Mouse (Mus musculus) small intestine, adult 2 months (tissue): ENCODE data around the gene Cdh24. TPM values are rescaled to one million over a fixed set of nuclear protein-coding genes. Genes with fewer than 3 reads are reported as not detected.

Source experiments
- H3K27ac ChIP-seq: fragments of 200-500 bp; 2 replicates; pipeline ENCODE4 v1.5.1; 2012; ENCODE audit warnings: low read depth, low read length, control low read depth, inconsistent platforms; ENCODE audit not compliant: insufficient read depth
- H3K27me3 ChIP-seq: fragments of 200-500 bp; 2 replicates; pipeline ENCODE4 v1.6.1; 2012; ENCODE audit warnings: mild to moderate bottlenecking, moderate library complexity, low read length, inconsistent platforms; ENCODE audit not compliant: control insufficient read depth, insufficient read depth
- H3K36me3 ChIP-seq: fragments of 200-500 bp; 2 replicates; pipeline ENCODE4 v1.6.1; 2012; ENCODE audit warnings: mild to moderate bottlenecking, low read length, control low read depth, inconsistent platforms; ENCODE audit not compliant: control insufficient read depth, insufficient read depth
- H3K4me1 ChIP-seq: fragments of 200-500 bp; 2 replicates; pipeline ENCODE4 v1.6.1; 2012; ENCODE audit warnings: low read length, inconsistent platforms, mixed read lengths; ENCODE audit not compliant: control insufficient read depth, insufficient read depth, insufficient read length
- H3K4me3 ChIP-seq: fragments of 200-500 bp; 2 replicates; pipeline ENCODE4 v1.5.1; 2012; ENCODE audit warnings: low read depth, mild to moderate bottlenecking, control low read depth, inconsistent platforms, low read length, moderate library complexity
- CTCF ChIP-seq: fragments of 200-500 bp; IDR thresholded peaks from 2 replicates; pipeline ENCODE4 v1.5.1; 2012; ENCODE audit warnings: low read depth, mild to moderate bottlenecking, control low read depth, inconsistent platforms, low read length, moderate library complexity, mixed read lengths; ENCODE audit not compliant: insufficient replicate concordance, insufficient read length; ENCODE audit errors: extremely low read depth
- POLR2A ChIP-seq: fragments of 200-500 bp; IDR thresholded peaks from 2 replicates; pipeline ENCODE4 v1.6.1; 2012; ENCODE audit warnings: low read depth, mild to moderate bottlenecking, control low read depth, inconsistent platforms, low read length, moderate library complexity
- WGBS: fragments of 180-500 bp; shearing (Covaris S2); methylation state at CpG from one replicate; pipeline ENCODE4 v1.1.7; 2018; 5-methylcytosine and 5-hydroxymethylcytosine counted together
- polyA plus RNA-seq: library from polyadenylated mRNA; depleted of rRNA; stranded (reverse); fragments of >200 nt; gene quantifications from 2 replicates; pipeline ENCODE4 v1.2.3, GENCODE M21; 2012; rRNA removed

Gene Cdh24
- polyA plus RNA-seq, 1 experiment: 4.6 TPM

DNA sequence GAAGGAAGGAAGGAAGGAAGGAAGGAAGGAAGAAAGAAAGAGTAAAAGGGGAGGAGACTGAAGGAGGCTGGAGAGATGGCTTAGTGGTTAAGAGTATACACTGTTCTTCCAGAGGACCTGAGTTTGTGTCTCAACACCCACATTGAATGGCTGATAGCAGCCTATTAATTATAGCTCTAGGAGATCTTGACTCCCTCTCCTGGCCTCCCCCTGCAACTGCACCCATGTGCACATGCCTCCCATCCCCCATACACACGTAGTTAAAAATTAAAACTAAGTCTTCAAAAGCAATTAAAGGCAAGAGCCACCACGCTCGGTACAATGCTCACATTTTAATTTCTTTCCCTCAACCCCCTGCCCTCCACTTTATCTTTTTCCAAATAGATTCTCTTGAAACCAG lies 47.1 kb downstream of the Cdh24 start:
- Histone ChIP-seq H3K4me1 (no peaks in the 10 kb centered on the region), H3K27ac (no peak overlapping the region), H3K4me3 (no peak overlapping the region), H3K36me3 (peaks cover 6% of the 10 kb centered on the region), H3K27me3 (no peaks in the 10 kb centered on the region)
- TF ChIP-seq CTCF: no peak
- TF ChIP-seq POLR2A: no peak
- 93% methylated on average over 3 of the region's 3 CpGs for WGBS

DNA sequence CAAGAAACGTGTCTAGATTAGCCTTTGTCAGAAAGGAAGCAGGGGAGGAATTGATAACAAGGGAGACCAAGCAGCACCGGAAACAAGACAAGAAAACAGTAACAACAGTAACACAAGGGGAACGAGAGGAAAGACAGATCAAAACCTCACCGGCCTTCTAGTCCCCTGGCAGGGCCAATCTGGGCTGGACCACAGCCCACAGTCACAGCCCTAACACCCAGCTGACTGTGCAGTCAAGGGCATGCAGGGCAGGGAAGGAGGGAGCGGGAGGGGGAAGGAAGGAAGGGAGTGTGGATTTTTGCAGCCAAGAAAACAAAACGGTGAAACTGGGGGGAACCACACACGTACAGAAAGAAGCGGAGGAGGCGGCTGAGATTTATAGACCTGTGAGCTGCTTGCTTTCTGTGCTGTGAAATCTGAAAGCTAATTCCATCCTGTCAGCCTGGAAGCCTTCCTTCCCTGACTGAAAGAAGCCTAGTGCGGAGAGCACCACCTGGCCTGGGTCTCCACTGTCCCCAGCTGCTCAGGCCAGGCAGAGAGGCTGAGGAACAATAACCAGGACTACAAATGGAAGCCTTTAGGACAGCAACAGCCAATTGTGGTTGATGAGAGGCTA lies 48.7 kb downstream of the Cdh24 start:
- H3K27ac ChIP-seq: no peak overlapping the region
- 65% methylated on average over 10 of the region's 10 CpGs for WGBS
- TF ChIP-seq CTCF (no peak), POLR2A (no peak)

DNA sequence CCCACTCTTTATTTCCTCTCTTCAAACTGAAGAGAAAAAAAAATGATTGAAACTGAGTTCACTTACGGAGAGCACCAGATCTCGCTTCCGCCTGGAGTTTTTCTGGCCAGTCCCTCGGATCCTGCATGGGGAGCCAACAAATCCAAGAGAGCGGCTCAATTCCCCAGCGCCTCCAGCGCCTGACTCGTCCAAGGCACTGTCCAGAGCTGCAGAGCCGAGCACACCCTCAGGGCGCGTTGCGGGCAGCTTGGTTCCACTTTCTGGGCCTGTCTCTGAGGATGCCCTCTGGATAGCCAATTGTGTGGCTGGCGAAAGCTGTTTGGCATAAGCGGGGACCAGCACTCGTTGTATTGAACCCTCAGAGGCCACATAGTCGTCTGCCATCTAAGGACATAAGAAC lies 50.1 kb downstream of the Cdh24 start:
- no peak overlapping the region for H3K27ac ChIP-seq
- peaks cover 6% of the 10 kb centered on the region for H3K36me3 ChIP-seq
- TF ChIP-seq CTCF (no peak), POLR2A (no peak)
- no peak overlapping the region for H3K4me3 ChIP-seq
- WGBS: 94% methylated on average over 16 of the region's 16 CpGs
- no peaks in the 10 kb centered on the region for H3K27me3 ChIP-seq
- no peaks in the 10 kb centered on the region for H3K4me1 ChIP-seq

More for the DNA sequence above, 48.7 kb downstream of the Cdh24 start:
- Histone ChIP-seq H3K4me3 (no peak overlapping the region), H3K27me3 (no peaks in the 10 kb centered on the region), H3K4me1 (no peaks in the 10 kb centered on the region), H3K36me3 (peaks cover 6% of the 10 kb centered on the region)

DNA sequence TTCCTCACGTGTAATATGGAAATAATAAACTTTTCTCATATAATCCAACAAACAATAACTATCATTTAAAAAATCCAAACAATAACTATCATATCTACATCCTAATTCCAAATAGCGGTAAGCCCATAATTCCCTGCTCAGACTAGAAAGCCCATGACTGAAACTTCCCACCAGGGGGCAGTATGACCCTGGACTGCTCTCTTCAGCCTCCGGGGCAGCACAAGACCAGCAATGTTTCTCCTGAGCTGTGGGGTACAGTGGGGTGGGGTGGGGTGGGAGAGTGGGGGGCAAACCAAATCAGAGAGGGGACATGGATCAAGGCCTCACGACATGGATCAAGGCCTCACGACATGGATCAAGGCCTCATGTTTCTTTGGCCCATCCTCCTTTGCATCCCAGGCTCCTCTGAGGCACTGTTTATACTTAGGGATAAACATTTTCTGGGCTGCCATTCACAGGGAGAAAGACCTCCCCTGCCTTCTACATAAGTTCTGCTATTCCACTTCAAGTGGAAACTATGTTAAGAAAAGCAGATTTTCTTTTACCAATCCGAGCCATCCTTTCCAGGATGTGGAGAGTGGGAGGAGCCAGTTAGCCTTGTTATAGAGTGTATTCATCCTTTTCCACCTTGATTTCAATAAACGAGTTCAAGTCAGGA lies 57.4 kb downstream of the Cdh24 start:
- Histone ChIP-seq H3K36me3 (no peaks in the 10 kb centered on the region), H3K27ac (no peak overlapping the region), H3K4me3 (no peak overlapping the region), H3K4me1 (peaks cover 3% of the 10 kb centered on the region; the same call in 1 of the 2 replicates), H3K27me3 (no peaks in the 10 kb centered on the region)
- WGBS: 54% methylated on average over 7 of the region's 7 CpGs
- TF ChIP-seq POLR2A (no peak), CTCF (peak; percentile 66; the same call in 1 of the 2 replicates)

DNA sequence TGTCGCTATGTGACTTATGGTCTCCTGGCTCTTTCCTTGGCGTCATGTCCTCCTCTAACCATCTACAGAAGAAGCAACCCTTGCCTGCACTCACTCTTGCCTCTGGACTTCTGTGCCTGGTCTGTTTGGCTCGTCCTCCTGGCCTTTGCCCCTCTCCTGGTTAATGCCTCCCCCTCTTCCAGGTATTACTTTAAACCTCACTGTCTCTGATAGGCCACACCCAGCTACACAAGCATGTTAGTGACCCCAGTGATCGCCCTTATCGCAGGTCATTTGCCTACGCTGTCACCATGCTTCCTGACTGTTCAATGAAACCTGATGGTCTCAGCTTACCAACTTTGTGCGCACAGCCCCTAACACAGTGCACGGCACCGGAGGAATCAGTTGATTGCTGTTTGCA lies 58.6 kb downstream of the Cdh24 start:
- Histone ChIP-seq H3K4me3 (no peak overlapping the region), H3K36me3 (no peaks in the 10 kb centered on the region), H3K4me1 (peaks cover 7% of the 10 kb centered on the region; the same call in 1 of the 2 replicates), H3K27ac (no peak overlapping the region), H3K27me3 (no peaks in the 10 kb centered on the region)
- TF ChIP-seq POLR2A: no peak
- no peak for TF ChIP-seq CTCF
- 83% methylated on average over 9 of the region's 9 CpGs for WGBS

Other genes with a start within 250 kb of the Cdh24 start
- gene Slc7a7, start 223.6 kb downstream of the Cdh24 start, polyA plus RNA-seq: 110 and 341 TPM in 2 replicates
- 186 and 284 TPM in 2 replicates for gene Mrpl52, start 214.5 kb downstream of the Cdh24 start, polyA plus RNA-seq
- gene Mmp14, start 209.8 kb downstream of the Cdh24 start, polyA plus RNA-seq: 59.9 and 66.0 TPM in 2 replicates
- 139 and 303 TPM in 2 replicates for gene Lrp10, start 177.2 kb downstream of the Cdh24 start, polyA plus RNA-seq
- 0.20 and 0.76 TPM in 2 replicates for gene Rem2, start 165.3 kb downstream of the Cdh24 start, polyA plus RNA-seq
- gene Prmt5, start 123.8 kb downstream of the Cdh24 start, polyA plus RNA-seq: 5.8 and 9.8 TPM in 2 replicates
- 4.7 and 11.8 TPM in 2 replicates for gene Haus4, start 86.7 kb downstream of the Cdh24 start, polyA plus RNA-seq
- 2.6 and 3.0 TPM in 2 replicates for gene Ajuba, start 63.8 kb downstream of the Cdh24 start, polyA plus RNA-seq
- 2.3 and 5.6 TPM in 2 replicates for gene 4931414P19Rik, start 35.4 kb downstream of the Cdh24 start, polyA plus RNA-seq
- 122 and 160 TPM in 2 replicates for gene Psmb5, start 23.3 kb downstream of the Cdh24 start, polyA plus RNA-seq
- not detected in 2 replicates for gene Psmb11, start 19.9 kb downstream of the Cdh24 start, polyA plus RNA-seq
- not detected in 2 replicates for gene Gm17606, start 412 bp downstream of the Cdh24 start, polyA plus RNA-seq
- 21.9 and 47.4 TPM in 2 replicates for gene 1700123O20Rik, start 44.9 kb upstream of the Cdh24 start, polyA plus RNA-seq
- gene Acin1, start 45.6 kb upstream of the Cdh24 start, polyA plus RNA-seq: 32.5 and 76.4 TPM in 2 replicates
- not detected in 2 replicates for gene Gm29776, start 57.5 kb upstream of the Cdh24 start, polyA plus RNA-seq
- 4.2 and 4.4 TPM in 2 replicates for gene Cebpe, start 70.8 kb upstream of the Cdh24 start, polyA plus RNA-seq
- 39.5 and 174 TPM in 2 replicates for gene Slc7a8, start 140.6 kb upstream of the Cdh24 start, polyA plus RNA-seq
- gene Rnf212b, start 172.8 kb upstream of the Cdh24 start, polyA plus RNA-seq: not detected in 2 replicates
- gene Homez, start 229.6 kb upstream of the Cdh24 start, polyA plus RNA-seq: 1.1 and 2.0 TPM in 2 replicates
- 8.9 and 17.4 TPM in 2 replicates for gene Ppp1r3e, start 236.2 kb upstream of the Cdh24 start, polyA plus RNA-seq
- gene Bcl2l2, start 242.0 kb upstream of the Cdh24 start, polyA plus RNA-seq: 22.5 and 29.8 TPM in 2 replicates
- 5.8 and 12.4 TPM in 2 replicates for gene Gm20521, start 242.1 kb upstream of the Cdh24 start, polyA plus RNA-seq